Mouse (Mus musculus) thymus, postnatal 36 days (tissue): ENCODE data around the gene Klhl36.

ENCODE experiments used
- DNase-seq, 2 experiments: peaks; one replicate each; pipeline ENCODE4 v3.0.0; 2022; ENCODE audit warnings: mixed read lengths in 2 of 2

The Klhl36 gene

DNA sequence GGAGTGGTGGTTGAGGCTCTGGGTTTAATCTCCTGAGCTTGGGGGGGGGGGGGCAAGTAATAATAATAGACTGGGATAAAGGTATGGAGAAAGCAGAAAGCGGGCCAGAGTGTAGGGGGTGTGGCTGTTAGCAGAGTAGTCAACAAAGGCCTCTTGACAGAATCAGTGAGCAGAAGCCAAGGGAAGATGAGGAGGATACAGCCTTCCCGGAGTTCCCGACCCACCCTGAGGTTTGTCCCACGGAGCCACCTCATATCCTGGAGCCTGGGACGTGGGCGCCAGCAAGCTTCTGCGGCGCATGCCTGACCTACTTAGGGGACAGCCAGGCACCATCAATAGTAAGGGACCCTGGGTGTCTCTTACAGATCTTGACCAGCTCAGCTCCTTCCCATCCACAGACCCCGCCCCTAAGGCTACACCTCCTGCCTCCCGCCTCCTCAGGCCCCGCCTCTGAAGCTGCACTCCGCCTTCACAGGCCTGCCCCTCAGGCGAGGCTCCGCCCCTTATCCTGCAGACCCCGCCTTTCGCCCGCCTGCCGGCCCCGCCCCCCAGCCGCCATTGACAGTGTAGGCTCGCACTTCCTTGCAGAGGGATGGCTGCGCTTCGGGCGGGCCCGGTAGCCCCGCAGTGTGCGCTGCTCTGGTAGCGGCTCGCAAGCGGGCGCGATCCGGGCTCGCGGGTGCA, at the start of gene Klhl36:
Klhl36 (plus strand) TSS at position 561 of the 684 bp plus-strand sequence.
- peak; percentile 97 to 99 for DNase-seq

DNA sequence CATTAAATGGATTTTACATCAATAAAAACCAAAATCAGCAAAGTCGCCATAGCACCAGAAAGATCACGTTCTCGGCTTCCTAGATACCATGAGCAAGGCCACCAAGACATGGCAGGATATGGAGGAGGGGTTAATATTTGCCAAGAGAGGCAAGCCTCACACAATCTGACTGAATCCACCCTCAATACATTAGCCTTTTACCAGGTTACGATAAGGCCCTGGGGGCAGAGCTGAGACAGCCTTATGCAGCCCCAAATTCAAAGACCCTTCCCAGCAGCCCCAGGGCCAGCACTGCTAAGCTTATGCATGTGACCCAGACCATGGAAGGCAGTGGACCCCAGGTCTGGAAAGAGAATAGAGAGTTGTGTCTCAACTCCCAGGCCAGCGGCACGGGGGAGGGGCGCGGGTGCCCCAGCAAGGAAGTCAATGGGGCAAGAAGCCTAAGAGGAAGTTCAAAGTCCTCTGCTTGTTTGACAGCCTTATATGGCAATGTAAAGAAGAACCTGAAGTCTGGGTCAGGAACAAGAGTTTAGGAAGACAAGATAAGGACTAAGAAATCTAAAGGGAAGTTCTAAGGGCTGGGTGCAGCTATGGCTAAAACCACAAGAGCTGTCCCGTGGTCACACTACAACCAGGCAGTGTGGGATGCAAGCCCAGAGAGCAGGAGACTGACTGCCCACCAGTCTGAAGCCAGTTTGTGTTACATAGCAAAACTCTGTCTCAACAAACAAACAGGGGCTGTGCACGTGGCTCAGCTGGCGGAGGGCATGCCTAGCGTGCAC, 49.2 kb upstream of the Klhl36 start:
- DNase-seq = peak; percentile 72 to 78

DNA sequence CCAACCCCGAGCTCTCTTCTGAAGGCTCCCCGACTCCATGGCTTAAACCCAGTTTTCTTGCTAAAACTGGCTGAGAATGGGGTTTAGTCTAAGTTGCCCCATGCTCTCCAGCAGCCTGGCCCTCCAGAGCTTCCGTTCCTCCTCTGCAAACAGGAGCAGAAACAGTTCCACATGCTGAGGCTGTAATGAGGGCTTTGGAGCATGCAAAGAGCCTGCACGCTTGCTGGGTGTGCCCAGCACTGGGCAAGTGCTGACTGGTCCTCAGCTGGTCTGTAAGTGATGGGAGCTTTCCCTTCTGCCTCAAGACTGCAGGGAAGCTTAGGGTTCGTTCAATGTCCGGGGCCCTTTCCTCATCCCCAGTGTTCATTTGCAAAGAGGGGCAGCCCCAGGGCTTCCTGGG, 45.8 kb upstream of the Klhl36 start:
- DNase-seq = no peak

DNA sequence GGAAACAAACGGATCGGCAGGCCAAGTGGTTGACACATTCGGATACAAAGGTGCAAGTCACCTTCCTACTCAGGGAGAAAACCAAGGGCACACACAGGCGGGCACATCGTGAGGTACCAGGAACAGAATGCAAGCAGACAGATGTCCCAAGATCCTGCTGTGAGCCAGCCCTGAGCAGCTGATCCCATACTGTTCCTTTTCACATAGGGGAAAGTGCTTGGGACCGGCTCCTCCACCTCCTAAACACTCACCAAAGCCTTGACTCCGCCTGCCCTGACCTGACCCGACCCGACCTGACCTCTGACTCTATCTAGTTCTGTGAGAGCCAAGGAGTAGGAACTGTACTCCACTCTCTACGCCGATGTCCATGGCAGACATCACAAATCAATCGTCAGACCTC, 44.6 kb upstream of the Klhl36 start:
- no peak for DNase-seq

DNA sequence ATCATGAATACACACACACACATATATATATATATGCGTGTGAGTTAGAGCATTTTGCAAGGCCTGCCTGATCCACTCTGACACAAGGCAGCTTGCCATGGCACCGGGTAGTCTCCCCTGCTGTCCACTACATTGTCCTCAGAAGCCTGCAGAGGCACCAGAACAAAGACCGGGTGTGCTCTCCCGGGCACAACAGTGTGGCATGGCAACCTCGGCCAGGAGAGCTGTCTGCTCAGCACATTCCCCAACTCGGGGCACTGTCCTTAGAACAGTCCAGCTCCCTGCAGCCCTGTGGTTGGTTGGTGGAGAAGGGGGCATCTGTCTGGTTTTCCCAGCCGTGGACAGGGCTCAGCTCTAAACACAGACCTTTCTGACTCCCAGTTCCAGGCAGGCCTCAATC, 42.8 kb upstream of the Klhl36 start:
- no peak for DNase-seq

DNA sequence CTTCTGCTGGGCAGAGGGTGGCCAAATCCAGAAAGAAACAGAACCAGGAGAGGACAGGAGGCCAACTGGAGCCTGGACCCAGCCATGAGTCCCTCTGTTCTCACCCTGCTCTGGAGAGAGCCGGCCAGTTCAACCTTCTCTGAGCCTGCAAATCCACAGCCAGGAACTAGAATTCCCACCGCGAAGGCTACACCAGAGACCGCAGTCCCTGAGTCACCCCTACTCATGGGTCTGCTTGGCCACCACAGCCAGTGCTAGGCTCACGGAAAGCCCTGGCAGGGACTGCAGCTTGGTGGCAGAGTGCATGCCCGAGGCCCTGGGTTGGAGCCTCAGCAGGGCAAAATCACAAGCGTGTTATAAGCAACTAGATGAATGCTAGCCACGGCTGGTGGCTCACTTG, 42.1 kb upstream of the Klhl36 start:
- no peak for DNase-seq

DNA sequence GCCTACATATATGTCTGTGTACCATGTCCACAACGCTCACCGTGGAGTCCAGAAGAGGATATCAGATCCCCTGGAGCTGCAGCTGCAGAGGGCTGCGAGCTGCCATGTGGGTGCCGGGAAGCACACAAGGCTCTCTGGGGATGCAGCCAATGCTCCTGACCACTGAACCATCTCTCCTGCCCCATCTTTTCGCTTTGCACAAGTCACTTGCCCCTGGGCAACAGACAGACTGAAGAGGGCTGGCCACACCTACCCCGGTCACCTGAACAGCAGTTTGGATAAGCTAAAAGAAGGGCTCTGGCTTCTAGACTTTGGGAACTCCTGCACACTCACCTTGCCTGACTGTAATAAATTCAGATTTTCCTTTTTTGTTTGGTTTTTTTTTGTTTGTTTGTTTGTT, 40.4 kb upstream of the Klhl36 start:
- DNase-seq = no peak

DNA sequence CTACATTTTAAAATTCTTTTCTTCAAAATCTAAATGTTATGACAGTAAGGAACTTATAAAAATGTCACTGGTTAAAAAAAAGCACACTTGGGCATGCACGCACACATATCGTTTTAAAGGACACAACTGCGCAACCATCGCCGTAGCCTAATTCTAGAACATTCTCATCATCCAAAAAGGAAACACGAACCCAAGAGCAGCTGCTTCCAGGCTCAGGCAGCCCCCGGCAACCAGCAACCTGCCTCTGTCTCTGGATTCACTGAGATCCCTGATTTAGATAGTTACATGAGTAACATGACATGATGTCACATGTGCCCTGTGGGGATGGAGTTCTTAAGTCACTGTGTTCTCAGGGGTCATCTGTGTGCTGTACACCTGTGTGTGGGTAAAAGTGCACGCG, 38.8 kb upstream of the Klhl36 start:
- no peak for DNase-seq

DNA sequence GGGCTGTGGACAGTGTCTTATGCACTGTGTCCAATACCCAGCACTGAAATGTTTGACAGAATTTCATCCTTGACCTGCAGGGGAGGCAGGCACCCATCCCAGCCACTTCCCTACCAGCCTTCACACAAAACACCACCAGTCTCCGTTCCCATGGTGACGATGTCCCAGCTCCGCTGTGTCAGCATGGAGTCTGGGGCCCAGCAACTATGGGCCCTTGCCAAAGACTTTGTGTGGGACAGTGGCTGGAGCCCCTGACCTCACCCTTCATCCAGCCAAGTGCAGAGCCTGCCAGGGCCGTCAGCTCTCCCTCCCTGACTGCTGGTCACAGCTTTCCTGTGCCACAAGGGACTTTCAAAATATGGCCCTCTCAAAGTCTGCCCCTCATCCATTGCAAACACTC, 38.0 kb upstream of the Klhl36 start:
- no peak for DNase-seq

DNA sequence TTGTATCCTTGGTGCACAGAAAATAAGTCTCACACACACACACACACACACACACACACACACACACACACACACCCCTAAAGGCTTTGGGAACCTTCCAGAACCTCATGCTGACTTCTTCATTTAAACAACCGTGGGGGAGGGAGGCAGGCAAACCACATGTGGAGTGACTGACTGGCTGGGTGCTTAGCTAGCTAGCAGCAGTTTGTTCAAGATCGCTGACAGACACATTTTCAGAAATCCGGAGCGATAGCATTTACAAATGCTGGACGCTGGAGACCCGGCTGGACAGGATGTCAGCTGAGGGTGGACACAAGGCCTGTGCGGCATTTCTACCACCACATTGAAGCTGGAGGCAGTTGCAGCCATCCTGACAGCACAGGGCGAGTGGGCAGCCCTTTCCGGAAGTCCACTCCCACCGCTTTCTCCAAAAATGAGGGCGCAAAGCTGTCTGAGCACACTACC, 37.2 kb upstream of the Klhl36 start:
- DNase-seq = no peak

DNA sequence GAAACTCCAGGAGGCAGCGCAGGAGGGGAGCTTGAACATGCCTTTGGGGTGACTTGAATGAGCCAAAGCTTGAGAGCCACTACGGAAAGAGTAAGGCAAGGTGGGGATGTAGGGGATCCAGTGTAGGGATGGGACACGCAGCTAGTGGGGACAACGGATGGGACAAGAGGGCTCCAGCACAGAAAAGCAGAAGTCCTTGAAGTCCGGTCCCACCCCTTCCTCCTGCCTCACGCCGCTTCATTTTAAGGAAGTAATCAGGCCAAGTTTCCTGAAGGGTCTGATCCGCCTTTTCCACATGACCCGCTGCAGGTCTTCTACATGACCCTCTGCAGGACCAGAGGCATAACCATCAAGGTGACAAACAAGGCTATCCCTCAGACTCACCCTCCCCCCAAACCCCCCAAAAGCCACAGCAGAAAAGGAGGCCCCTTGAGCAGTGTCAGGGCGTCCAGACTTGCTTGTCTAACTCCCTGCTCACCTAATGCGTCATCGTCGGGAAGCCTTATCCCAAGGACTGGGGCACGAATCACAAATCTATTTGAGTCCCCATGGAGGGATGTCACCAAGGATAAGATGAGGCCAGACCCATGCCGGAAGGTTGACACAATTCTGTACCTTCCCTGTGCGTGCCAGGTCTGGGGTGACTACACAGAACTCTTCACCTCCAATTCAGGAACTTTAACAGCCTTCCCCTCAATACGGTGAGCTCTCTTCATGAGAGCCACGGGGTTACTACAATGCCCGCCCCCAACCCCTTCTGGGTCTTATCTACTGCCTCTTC, 35.9 kb upstream of the Klhl36 start:
- DNase-seq = no peak

DNA sequence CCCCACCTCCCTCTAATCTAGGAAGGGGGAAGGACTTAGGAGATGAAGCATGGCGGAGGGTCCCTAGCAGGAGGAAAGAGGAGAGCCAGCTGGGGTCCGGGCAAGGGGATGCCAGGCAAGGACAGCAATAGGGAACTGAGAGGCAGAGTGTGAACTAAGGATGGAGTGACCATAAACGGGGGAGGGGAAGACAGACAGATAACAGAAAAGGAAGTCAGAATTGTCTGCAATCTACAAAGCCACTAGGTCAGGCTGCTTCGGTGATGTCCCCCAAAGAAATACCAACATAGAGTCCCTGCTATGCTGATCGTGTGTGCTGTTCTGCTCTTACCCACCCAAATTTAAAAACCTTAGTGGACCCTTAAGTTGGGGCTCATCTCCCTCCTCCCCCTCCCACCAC, 35.1 kb upstream of the Klhl36 start:
- no peak for DNase-seq

DNA sequence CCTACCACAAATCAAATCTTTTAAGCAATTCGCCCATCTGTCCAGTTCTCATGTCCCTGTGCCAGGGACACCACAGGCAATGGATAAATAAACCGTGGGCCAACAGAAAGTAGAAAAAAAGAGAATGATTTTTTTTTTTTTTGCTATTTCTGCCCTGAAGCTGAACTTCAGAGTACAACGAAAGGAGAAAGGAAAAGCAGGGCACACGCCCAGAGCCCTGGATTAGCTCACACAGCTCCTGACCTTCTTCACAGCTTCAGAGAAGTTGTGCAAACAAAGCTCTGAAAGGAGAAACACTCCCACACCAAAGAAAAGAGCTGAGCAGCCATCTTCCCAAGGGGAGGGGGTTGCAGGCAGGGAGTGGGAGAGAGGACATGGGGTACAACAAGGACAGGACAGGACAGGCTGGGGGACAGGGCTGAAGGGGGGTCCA, 34.3 kb upstream of the Klhl36 start:
- DNase-seq = no peak

DNA sequence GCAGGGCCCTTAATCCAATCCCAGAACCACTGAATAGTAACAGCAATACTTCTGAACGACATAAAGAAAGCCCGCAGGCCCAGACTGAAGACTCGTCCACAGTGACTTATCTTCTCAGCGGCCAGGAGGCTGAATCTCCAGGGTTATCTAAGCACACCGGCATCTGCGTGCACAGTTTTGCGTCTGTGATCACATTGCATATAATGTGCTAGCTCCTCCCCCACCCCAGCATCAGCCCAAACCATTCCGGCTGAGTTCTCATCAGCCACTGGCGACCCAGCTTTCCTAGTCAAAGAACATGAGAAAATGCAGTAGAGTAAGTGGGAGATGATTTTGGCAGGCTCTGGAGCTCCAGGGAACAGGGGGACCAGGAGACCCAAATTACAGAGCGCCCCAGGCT, 33.1 kb upstream of the Klhl36 start:
- no peak for DNase-seq

DNA sequence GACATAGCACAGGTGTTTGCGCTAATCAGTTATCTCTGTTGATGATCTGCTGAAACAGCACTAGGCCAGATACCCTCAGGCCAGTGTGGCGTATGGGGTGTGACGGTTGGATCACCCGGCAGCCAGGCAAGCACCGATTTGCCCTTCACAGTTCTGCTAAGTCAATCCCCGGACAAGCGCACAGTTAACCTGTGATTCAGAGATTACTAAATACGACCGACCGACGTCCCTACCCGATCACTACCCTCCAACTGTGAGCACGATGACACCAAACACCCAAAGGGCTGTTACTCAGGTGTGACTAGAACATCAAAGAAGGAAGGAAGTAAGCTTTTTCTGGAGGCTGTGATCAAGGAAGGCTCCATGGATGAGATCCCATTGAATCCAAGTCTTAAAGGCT, 32.6 kb upstream of the Klhl36 start:
- DNase-seq = no peak

DNA sequence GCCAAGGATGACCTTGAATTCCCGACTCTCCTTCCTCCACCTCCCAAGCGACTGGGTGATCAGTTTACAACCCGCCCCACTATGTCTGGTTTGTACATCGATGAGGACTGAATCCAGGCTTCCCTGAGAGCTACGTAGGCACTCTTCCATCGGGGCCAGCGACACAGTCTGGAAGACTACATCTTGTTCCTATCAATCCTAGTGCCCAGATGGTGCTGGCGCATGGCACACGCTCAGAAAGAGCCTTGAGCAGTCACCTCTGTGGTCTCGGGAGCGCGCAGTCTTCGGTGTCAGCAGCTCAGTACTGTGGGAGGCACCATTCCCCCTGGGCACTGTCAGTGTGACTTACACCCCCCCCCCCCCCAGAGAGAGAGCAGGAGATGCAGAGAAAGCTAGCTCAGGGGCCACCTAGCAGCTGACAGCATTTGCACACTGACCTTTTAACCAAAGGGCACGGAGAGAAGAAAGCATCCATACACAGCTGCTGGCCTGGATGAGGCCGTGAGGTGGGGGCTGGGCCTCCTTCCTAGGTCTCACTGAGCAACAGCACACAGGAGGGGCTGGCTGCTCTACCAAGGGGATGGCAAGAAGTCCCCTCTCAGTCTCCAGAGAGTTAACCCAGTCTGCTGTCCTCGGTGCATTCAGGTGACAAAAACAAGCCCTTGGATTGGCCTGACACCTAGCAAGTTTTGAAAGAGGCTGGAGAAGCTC, 32.0 kb upstream of the Klhl36 start:
- no peak for DNase-seq

DNA sequence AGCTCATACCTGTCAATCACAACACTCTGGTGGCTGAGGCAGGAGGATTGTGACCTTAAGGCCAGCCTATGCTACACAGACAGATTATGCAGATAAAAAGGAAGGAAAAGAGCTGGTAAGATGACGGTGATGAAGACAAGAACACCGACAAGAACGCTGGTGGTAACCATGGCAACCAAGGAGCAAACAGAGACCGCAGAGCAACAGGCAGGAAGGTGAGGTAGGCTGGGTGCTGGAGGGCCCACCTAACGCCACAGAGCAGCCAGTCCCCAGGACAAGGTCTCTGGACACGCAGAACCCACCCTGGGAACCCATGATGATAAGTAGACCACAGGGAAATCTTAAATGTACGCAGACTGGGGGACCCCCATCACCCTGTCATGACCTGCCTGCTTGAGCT, 31.5 kb upstream of the Klhl36 start:
- DNase-seq = peak; percentile 57 to 75

DNA sequence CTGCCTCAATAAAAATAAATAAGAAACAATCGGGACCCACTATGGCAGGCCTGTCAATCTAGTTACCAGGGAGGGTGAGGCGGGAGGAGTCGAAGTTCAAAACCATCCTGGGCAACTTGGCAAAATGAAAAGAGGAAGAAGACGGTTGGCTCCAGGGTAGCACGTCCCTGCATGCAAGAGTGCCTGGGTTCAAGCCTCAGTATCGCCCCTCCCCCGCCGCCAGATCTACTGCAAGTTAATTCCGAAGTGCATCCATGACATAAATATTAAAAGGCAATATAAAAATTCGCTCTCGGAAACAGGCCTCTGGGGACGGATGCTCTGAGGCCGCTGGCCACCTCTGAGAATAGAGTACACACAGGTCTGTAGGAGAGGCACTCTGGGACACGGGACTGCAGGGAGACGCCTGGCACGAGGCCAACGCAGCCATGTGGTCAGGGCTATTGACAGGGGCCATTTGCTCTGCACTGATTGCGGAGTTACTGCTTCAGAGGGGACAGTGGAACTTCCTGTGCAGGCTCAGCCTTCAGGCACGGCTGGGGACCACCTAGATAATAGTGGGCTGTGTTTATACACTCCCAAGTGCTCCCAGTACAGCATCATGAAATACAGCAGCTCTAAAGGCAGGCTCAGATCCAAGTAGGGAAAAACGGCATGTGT, 30.6 kb upstream of the Klhl36 start:
- no peak for DNase-seq

DNA sequence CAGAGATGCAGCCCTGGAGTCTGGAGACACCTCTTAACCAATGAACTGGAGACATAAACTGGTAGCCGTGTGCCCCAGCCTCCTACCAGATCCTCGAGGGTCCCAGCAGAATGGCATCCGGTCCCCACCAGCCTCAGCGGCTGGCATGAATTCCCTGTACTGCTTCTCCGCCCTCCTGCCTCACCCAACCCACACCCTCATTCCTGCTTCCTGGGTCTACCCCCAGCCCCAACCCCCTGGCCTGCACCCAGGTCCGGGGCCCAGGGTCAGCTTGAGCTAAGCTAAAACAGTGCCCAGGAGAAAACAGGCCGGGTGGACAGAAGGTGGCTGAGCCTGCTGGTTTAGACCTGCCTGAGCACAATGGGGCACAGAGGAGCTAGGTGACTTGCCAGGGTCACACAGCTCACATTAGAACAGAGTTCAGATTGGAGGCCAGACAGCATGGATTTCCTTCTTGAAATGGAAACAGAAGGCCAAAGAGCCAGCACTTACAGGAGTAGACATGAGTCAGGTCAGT, 29.9 kb upstream of the Klhl36 start:
- no peak for DNase-seq

DNA sequence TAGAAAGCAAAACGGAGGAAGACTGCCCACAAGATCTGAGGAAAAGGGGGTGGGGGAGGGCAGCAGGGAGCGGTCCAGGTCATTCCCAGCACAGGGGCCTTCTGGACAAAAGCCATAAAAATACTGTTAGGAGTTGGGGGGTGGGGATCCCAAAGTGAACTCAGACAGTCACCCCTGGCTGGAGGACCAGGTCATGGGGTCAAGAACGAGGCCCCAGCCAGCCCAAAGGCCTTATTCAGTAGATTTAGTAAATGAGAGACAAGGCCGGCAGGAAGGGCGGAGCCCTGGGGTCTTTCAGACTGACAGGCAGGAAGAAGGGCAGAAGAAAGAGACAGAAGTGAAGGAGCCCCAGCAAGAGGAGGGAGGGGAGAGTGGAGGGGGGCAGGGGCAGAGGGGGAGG, 29.1 kb upstream of the Klhl36 start:
- peak; percentile 49 to 73 for DNase-seq

DNA sequence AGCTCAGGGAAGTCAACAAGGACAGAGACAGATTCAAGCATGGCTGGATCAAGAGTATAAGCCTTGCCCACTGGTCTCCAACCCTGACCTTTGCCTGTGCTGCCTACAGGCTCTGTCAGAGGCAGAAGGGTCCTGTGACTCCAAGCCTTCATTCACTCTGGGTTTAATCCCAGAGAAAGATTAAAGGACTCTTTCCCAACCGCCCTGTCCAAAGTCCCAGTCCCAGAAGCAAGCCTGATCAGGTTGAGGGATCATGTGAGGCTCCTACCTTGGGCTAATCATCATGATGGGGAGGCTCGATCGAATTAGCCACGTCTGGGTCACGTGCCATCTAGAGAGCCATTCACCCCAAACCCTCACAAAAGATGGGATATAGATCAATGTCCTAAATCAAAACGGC, 27.4 kb upstream of the Klhl36 start:
- DNase-seq = no peak

DNA sequence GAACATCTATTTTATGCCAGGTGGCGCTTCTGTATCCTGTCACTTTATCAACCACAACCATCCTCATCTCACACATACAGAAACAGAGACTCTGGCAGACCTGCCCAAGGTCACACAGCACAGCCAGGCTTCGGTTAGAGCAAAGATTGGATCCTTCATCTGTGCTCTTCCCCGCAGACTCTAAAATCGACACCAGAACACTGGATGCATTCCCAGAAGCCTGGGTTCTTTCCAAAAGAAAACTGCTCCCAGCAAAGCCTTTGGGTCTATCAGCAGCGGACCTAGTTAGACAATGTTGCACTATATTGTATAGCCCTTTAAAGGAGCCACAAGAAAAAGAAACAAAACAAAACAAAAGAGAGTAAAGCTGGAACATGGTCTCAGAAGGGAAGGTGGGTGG, 26.8 kb upstream of the Klhl36 start:
- DNase-seq = no peak
